Mouse (Mus musculus) testis, postnatal 14 days (tissue): ENCODE data around the gene Ccdc33.

Experiments used
- DNase-seq: peaks from one replicate; pipeline ENCODE4 v3.0.0; 2021; ENCODE audit warnings: low spot score

Ccdc33 gene

DNA sequence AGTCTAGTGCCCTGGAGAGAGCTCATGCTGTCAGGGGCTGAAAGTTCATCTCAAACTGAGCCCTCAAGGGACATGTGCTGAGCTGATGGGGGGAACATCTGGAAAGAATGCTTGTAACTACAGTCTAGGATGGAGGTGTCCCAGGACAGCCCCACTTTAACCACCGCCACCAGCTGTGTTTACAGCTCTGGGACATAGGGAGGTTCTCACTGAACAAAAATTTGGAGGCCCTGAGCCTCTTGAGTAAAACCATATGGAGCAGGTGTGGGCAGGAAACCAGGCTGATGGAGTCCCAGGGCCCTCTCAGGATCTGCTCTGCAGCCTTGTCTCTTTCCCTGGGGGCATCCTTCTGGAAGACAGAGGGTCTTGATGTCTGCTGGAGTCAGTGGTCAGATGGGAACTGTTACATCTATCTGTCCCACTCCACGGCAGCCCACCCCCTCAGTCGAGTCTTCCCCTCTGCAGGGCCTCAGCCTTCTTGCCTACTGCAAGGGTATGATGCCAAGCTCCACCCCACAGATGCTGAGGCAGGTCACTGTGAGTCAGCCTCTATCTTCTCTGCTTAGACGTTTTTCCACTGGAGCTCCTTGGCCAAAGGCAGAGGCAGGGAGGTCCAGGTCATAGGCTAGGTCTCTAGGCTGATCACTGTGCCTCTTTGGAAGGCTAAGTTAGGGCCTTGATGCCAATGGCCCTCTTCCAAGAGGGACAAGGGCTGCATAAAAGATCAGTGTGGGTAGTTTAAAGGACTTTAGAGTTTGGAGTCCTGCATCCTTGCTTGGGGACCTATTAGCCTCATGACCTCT lies 26.8 kb downstream of the Ccdc33 start:
- DNase-seq: peak; percentile 26

DNA sequence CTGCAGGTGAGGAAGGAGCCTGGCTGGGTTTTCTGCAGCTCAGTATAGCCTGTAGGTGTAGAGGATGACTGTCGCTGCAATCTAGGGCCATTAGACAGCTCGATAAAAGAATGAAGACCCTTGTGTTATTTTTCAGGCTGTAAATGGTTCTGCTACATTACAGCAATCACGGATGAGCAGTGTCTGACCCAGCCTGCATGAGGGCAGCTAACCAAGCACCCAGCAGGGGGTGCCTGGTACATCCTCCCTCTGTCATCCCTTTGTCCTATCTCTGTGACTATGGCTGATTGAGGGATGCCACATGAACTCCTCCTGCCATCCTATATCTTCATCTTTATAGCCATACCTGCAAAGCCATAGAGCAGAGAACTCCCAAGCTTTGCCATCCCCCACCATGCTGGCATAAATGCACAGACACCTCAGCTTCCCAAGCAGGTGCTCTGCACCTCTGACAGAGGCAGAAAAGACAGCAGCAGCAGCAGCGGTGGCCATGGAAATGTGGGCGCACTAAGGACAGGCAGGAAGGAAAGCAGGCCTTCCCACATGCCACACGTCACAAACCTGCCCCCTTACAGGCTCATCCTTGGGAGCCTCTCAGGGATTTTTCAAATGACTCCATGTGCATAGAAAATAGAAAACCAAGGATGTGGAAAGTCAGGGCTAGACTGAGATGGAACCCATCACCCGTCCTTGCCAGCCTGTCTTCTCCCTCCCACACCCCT lies 31.2 kb downstream of the Ccdc33 start:
- DNase-seq: no peak

DNA sequence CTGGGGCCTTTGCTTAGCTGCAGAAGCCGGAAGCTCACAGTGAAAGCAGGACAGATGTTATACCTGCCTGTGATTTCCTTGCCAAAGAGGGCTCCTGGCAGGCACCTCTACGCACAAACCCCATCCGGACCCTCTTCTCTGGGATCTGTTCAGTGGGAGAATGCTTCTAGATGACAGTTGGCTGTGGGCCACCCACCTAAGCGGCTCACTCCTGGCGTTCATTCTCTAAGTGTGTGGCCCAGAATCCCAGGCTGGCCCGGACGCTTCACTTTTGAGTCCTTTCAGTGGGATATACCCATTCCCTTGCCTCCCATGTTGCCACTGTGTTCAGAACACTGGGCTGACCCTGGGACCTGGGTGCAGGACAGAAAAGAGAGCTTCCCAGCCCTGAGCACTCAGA lies 31.8 kb downstream of the Ccdc33 start:
- no peak for DNase-seq

DNA sequence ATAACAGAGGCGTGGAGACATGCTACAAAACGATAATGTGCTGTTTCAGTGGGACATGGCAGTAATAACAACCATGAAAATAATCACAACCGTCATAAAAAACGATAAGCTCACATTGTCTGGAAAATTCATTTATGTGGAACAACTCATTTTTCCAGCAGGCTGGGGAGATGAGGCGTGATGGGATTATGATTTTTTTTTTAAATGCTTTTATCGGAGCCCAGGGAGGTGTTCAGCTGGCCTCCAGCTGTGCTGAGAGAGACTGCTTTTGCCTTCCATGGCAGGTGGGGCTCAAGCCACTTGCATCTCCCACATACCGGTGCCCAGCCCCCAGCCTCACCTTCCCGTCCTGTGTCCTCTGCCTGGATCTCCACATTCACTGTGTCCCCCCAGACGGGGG lies 32.4 kb downstream of the Ccdc33 start:
- no peak for DNase-seq

DNA sequence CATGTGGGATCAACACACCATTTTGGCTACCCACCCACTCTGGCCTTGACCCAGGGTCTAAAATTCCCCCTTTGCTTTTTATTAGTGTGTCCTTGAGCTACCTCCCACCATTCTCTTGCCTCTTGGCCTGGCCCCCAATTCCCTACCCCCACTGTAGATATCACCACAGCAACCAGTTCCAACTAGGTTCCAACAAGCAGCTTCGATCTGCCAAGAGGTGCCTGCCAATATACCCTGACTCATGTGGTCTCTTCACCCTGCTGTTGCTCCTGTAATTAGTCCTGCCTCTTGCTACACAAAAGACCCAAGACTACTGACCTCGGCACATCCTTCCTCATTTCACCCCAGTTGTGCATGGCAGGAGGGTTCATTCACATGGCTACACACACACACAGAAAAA lies 33.5 kb downstream of the Ccdc33 start:
- DNase-seq: no peak

DNA sequence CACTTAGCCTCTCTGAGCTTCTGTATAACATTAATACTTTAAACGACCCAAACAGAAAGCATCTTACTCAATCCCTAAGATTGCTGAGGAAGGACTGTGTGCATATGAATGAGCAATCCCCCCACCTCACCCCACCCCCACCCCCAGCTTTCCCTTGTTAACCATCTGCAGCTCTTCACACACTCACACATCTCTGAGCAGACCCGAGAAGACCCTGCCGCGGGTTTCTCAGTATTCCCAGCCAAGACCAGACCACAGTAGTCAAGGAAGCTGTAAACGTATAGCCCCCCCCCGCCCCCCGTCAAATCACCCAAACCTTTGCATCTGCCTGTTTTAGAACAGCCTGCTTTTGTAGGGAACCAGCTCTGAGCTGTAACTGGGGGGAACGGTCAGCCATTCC lies 34.0 kb downstream of the Ccdc33 start:
- no peak for DNase-seq

DNA sequence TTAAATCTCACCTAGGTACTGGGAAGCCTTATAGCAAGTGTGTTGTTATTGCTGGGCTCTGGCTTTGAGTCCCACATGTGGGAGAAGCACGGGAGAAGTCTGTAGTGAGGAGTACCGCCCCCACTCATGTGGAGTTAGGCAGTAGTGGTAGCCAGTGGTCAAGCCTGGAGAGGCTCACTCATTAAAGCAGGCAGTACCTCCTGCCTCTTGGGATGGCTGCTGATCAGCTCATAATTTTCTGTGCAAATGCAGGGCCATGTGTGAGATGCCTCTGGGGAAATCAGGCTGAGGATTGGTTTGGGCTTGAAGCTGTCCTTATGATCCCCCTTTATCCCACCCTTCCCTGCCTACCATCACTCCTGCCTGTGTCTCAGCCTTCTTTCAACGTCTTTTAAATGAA lies 44.1 kb downstream of the Ccdc33 start:
- no peak for DNase-seq

DNA sequence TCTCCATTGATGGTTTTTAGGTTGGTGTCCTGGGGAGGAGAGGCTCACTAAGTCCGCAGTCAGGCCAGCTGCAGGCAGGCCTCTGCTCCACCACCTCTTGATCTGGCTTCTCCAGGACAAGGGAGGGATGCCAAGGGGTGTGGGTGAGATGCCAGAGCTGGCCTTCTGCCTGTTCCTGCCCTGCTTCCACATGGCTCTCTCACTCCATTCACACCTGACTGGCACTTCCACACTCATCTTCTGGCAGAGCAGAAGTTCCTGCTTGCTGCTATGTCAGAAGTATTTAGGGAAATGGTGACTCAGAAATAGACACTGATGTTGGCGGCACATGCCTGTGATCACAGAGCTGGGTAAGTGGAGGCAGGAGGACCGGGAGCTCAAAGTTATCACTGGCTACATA lies 51.1 kb downstream of the Ccdc33 start:
- no peak for DNase-seq

DNA sequence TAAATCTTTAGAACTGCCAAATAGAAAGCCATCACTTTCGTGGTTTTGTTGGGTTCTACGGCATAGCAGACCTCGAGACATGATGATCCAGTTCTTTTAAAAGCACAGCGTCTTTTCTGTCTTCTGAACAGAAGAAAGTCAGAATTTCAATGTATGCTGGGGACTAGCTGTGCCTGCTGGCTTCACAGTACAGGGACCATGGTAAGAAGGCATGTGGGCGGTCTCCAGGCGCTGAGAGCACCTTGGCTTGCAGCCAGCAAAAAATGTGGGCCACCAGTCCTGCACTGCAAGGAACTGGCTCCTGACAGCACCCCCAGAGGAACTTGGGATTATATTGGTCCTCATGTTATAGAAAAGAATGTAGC lies 51.9 kb downstream of the Ccdc33 start:
- DNase-seq: no peak

DNA sequence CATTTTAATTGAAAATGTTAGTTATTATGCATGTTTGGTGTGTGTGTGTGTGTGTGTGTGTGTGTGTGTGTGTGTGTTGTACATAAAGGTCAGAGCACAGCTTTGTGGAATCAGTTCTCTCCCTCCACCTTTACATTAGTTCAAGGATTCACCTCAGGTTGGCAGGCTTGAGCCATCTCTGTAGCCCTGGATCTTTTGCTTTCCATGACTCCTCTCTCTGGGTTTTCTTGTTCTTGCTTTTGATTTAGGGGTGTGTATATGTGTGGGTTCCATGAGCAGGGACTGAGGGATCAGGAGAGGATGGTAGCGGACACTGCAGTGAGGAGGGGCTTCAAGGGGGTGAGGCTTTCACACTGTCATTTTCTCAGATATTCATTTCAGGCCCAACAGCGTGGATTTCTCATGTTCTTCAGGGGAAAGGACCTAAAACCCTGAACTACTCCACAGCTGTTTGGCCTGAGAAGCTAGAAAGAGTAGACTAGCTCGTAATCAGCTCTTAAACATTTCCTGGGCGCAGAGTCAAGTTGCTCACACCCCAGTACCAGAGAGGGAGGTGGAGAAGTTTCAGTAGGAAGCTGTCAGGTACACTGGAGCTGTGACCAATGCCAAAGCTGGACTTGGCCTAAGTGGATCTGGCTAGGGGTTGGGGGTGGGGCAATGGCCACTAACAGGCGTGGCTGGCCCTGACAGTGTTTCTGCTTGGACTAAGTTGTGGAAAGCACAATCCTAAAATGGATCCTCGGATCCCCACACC lies 52.5 kb downstream of the Ccdc33 start:
- DNase-seq: no peak

DNA sequence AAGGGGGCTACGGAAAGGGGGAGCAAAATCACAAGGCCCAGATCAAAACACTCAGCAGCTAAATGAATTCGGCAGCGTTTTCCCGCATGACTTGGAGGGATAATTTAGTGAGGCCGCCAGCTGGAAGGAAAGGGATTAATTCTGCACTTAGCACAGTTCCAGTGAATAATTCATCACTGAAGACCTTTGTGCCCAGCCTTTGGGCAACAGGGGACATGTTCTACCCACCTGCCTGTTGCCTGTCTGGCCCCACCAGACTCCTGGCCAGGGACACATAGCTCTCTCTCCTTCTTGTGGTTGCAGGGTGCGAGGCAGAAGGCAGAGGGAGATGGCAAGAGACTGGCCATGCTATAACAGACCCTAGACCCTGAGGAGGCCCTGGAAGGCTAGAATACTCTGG lies 53.1 kb downstream of the Ccdc33 start:
- no peak for DNase-seq

DNA sequence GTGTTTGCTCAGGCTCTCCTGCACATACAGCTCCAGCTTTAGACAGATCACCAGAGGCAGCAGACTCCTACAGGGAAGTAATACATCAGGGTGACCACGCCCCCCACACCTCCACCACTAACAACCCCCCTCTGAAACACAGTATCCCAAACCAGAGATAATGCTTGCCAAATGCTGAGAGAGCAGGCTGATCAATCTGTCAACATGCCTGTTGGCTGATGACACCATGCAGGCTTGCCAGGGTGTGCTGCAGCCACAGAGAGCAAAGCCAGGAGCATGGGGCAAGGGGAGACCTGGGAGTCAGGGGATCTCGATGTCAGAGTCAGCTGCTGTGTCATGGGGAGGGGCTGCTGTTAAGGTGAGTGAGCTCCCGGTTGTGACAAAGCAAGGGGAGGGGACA lies 55.1 kb downstream of the Ccdc33 start, which contains the start of gene Stra6:
Gene Stra6 (plus strand): TSS at position 258 of the 400 bp plus-strand sequence.
- DNase-seq: no peak

DNA sequence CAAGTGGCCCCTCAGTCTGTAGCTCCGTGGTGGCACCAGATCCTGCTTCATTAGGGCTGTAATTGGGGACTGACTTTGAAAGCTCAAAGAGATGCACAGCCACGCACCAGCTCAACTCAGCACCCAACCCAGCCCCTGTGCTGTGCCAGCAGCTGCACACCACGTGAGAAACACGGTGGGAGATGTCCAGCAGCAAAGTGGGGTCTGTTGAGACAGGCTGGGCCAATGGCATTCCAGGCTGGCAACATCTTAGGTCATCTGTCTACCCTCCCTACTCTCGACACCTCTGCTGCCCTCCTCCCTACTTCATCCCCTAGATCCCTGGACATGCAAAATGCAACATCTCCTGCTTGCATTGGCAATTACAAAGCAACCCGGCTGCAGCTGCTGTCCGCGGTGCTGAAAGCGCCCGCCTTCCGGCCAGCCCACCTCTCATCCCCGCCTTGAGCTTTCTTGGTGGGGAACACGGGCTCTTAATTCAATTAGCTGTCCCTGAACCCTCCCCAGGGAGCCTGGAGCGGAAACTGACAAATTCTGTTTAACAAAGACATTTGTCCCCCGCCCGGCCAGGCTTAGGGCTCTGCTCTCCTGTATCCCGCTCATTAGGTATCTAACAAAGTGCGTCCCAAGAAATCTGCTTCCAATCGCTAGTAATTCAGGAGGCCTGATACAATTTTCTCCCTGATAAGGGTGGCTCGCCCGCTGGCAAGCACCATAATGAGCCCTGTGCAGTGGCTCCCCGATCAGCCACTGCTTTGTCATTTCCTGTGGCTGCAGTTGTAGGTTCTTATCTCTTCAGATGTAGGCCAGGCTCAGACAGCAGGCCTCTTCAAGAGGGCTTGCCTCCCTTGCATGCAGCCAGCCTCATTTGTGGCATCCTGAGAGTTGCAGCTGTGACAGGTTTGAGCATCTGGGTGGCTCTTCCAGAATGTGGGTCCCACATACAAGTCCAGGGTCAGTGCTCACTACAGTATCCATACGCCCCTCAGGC lies 57.7 kb downstream of the Ccdc33 start:
- DNase-seq: peak; percentile 42

DNA sequence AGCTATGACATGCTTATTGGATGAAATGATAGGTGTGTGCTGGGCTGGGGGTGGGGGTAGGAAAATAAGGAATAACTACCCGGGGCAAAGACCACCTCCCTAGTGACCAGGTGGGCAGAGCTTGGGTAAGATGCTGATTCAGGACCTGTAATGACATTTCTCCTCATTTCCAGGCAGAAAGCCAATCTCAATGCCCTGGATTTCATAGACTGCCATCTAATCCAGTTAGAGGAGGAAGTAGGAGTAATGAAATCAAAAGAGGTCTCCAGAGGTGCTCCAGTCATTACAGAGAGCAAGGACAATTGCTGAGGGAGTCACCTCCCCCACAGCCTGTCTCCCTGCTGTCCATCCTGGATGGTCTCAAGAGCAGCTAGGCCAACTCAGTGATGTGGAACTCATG lies 58.7 kb downstream of the Ccdc33 start:
- no peak for DNase-seq

DNA sequence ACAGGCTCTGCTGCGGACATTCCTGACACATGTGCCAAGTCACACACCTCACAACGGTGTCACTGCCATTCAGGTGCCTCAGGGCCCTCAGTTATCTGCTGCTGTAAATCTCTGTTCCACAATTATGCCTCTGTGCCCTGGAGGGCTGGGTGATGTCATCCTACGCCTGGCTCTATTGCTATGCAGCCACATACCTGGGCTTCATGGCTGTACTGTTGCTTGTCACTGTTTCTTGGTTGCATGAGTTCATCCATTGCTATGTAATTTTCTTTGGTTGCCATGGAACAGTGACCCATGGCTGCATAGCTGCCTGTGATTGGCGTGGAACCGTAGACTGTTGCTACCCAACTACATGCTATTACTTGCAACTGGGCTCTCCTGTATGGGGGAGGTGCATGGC lies 63.0 kb downstream of the Ccdc33 start:
- DNase-seq: no peak

DNA sequence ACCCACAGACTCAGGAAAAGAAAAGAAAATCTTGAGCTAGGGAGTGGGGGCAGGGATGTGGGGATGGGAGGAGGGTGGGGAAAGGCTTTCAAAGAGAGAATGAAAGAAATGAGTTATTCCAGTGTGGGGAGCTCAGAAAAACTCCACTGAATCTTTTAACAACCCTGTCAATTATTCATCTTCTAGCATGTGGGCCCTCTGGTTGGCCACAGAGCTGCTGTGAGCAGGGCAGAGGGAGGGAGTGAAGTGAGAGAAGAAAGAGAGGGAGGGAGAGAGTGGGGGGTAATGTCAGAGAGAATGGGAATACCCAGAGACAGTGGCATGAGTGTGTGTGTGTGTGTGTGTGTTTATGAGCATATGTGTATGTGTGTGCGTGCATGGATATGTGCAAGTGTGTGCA lies 64.6 kb downstream of the Ccdc33 start:
- no peak for DNase-seq

DNA sequence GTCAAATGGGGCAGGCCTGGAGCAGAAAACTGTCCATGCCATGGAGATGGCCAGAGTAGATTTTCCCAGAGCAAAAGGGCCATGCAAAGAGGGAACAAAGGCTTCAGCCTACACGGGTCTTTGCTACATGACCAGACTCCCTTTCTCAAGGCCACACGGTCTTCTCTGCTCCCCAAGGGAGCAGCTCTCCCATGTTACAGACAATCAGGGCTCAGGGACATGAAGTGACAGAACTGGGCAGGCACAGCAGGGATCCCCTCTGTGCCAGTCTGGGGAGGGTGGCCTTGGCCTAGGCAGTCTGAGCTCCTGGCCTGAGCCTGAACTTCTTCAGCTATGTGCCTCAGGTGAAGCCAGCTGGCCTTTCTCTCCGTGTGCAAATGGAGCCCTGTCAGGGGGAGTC lies 65.1 kb downstream of the Ccdc33 start:
- peak; percentile 53 for DNase-seq

DNA sequence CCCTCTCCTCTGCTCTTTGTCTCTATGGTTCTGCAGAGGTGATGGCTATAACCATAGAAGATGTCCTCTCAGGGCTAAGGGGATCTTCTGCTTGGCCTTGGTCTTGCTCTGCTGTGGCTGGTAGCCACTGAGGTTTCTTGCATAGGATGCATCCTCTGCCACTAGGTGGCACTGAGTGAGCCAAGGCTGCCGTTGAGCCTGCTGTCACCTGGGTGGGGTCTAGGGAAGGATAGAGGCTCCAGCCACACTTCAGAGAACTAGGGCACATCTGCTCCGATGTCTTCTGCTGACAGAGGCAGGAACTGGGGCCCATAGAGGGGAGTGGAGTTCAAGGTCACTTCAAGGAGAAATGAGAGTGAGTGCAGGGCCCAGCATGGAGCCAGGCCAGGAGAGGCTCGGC lies 65.5 kb downstream of the Ccdc33 start:
- peak; percentile 36 for DNase-seq

DNA sequence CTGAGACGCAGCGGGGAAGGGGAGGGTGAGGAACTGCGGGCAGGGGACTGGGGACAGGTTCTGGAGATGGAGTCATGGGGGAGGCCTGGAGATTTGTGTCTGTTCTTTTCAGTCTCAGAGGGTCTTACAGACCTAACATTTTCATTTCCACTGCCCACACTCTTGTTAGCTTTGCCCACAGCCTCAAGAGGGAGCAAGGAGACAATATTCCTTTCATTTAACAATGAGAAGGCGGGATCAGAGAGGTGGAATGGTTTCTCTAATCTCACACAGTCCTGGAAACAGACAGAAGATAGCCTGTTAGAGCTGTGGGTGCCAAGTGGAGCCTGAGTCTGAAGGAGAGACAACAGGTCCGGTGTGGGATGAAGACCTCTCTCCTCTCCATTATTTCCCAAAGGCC lies 66.7 kb downstream of the Ccdc33 start:
- DNase-seq: no peak

DNA sequence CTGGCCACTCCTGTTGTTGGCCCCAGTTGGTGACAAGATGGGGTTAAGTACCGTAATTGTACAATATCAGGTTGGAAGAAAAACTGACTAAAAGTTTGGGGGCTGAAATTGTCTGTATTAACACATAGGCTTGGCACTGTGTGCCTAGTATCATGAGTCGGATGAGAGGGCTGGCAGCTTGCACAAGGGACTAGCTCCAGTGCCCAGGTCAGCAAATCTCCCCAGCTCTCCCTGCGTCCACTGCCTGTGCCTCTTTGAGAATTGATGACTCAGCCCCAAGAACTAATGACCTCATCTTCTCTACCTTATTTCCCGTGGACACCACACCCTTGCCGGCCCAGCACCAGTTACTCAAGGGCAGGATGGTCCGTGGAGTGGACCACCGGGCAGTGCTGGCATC lies 68.8 kb downstream of the Ccdc33 start:
- DNase-seq: no peak

DNA sequence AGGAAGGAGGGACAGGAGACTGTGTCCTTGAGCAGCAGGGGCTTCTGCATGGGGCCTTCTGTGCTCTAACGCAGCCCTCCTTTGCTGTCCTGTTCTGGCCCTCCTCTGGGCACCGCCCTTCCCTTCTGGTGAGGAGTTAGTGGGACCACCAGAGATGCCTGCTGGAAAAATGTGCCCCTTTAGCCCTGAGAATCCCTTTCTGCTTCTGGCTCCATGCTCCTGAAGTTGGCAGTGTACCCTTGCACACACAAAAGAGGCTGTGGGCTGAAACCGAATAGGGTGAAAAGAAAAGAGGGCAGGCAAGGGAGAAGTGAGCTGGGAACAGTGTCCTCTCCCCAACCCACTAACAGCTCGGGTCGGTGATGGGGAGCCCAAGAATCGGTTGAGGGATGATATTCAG lies 69.4 kb downstream of the Ccdc33 start:
- DNase-seq: no peak

DNA sequence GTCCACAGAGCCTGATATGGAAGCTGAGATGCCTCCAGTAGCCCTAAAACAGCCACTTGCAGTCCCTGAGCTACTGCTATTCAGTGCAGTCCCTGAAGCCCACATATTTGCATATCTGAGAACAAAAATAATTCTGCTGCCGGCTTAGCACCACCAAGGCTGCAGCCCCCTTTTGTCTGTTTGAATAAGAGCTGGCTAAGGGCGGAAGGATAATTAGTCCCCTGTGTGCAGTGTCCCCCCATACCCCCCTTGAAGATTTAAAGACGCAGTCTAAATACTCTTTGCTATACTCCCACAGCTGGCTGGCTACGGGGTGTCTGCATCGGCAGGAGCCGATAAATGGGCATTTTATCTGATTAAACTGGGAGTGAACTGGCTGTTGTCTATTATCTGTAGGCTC lies 70.0 kb downstream of the Ccdc33 start:
- DNase-seq: no peak
